7 mouse cellular contexts compared by ENCODE assay signal in the genomic region with DNA sequence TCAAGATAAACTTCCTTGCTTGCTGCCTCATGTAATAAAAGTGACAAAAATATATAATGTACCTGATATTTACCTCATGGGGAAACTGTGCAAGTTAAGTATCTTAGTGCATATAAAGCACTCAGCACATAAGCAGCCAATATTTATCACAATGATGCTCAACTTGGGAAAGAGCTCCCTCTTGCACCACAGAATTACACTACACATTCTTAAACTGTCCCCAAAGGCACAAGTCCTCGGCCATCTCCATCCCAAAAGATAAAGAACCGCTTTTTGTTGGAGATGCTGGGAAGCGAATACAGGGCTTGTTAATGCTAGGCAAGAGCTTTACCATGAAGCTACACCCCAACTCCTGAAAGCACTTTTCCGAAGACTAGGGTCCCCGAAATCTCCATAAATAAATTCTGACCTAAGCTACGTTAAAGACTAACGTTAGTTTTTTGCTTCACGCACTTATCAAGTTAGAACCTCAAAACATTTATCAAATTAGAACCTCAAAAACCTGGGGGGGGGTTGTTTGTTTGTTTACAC. TPM values are rescaled to one million over a fixed set of nuclear protein-coding genes. Genes with fewer than 3 reads are reported as not detected.
DNase-seq lines count a peak whose midpoint lies in the region; TF ChIP-seq lines count a peak whose summit lies in the region.

No protein-coding gene starts in this region.

- H3K4me3 ChIP-seq in cortical plate, adult 2 months (ENCODE audit: insufficient read depth, low read length) = peak overlapping the region; percentile 59
- H3K4me3 ChIP-seq in hindbrain, embryonic 10.5 days = peak overlapping the region; percentile 96
- H3K4me3 ChIP-seq in macrophage (ENCODE audit: inconsistent target) = peak overlapping the region; percentile 98

- H3K4me1 ChIP-seq in cortical plate, adult 2 months (ENCODE audit: control insufficient read depth, insufficient read depth, low read length) = peaks cover 6% of the 10 kb centered on the region
- H3K4me1 ChIP-seq in hindbrain, embryonic 10.5 days (replicated peaks) = peaks cover 35% of the 10 kb centered on the region

- H3K27ac ChIP-seq in cortical plate, adult 2 months (ENCODE audit: insufficient read depth, low read length) = no peak overlapping the region
- peak overlapping the region; percentile 99 for H3K27ac ChIP-seq in hindbrain, embryonic 10.5 days
- peak overlapping the region; percentile 83 for H3K27ac ChIP-seq in macrophage

- TF ChIP-seq CTCF in cortical plate, adult 2 months (IDR thresholded peaks at IDR 0.05; ENCODE audit: extremely low read depth, insufficient read depth, low read length) = 0 out of 2 replicates have a peak, but pooled peaks have one; percentile 9

- TF ChIP-seq POLR2A in cortical plate, adult 2 months (IDR thresholded peaks at IDR 0.05; ENCODE audit: extremely low read depth, insufficient read depth, low read length) = no peak

- peaks cover 85% of the 10 kb centered on the region for H3K79me2 ChIP-seq in macrophage (ENCODE audit: inconsistent target)

- peak; percentile 15 for DNase-seq in thymus, postnatal 14 days
- DNase-seq in thymus, postnatal 10 days (ENCODE audit: low spot score in 2 of 2) = no peak
- DNase-seq in hindbrain, embryonic 10.5 days (ENCODE audit: low spot score) = no peak
- DNase-seq in layer of hippocampus, postnatal 10 days (ENCODE audit: low spot score in 2 of 2) = no peak
- DNase-seq in gastrocnemius, postnatal 14 days = no peak

- WGBS in hindbrain, embryonic 10.5 days = 3% methylated on average over 8 of the region's 8 CpGs
- WGBS in macrophage (ENCODE audit: missing documents) = 2% methylated on average over 8 of the region's 8 CpGs

- no peaks in the 10 kb centered on the region for H3K27me3 ChIP-seq in hindbrain, embryonic 10.5 days (ENCODE audit: insufficient read depth, poor library complexity, severe bottlenecking)

- intact Hi-C loops in gastrocnemius, postnatal 14 days (cut with DNase I; ENCODE audit: low total_unique reads) = no loop called here

- H3K9me3 ChIP-seq in hindbrain, embryonic 10.5 days = no peaks in the 10 kb centered on the region

- peaks cover 17% of the 10 kb centered on the region for H3K36me3 ChIP-seq in hindbrain, embryonic 10.5 days
- H3K36me3 ChIP-seq in macrophage (ENCODE audit: inconsistent target) = peaks cover 13% of the 10 kb centered on the region

RNA-seq across cellular contexts. Expression of gene Uqcrh, which starts 0.7 kb away (rescaled TPM):
- 672 and 678 TPM in 2 replicates for polyA plus RNA-seq in cortical plate, adult 2 months (2012; rRNA removed)
- polyA plus RNA-seq in hindbrain, embryonic 10.5 days (2016; fragmentation: Nextera tagmentation; extraction: Ambion mirVana) = 453 and 461 TPM in 2 replicates
- total RNA-seq in macrophage (2018; cell fraction: chromatin; rRNA removed) = 100 to 1,000 TPM in 3 of 26 experiments, 10 to 100 TPM in 23; 18.2 to 116 (median 63.7) TPM
- total RNA-seq in macrophage (2018; cell fraction: cytosol; rRNA removed) = 100 to 1,000 TPM; 315 to 507 (median 360) TPM
- 100 to 1,000 TPM in 14 of 26 experiments, 10 to 100 TPM in 12; 48.7 to 196 (median 120) TPM for total RNA-seq in macrophage (2018; cell fraction: nucleus; rRNA removed)
- 366 to 481 TPM (median 405 TPM) in 3 replicates for polyA plus RNA-seq in macrophage (2018)
- total RNA-seq in layer of hippocampus, postnatal 10 days (2021) = 100 to 1,000 TPM; 402 to 460 TPM
- total RNA-seq in gastrocnemius, postnatal 14 days (2021) = 100 to 1,000 TPM; 876 to 989 TPM

RNA-seq across cellular contexts. Expression of gene Lrrc41, which starts 0.9 kb away (rescaled TPM):
- 32.3 and 33.7 TPM in 2 replicates for polyA plus RNA-seq in cortical plate, adult 2 months (2012; rRNA removed)
- 68.2 and 78.6 TPM in 2 replicates for polyA plus RNA-seq in hindbrain, embryonic 10.5 days (2016; fragmentation: Nextera tagmentation; extraction: Ambion mirVana)
- 10 to 100 TPM; 10.8 to 46.3 (median 29.9) TPM for total RNA-seq in macrophage (2018; cell fraction: chromatin; rRNA removed)
- 10 to 100 TPM; 31.1 to 55.0 (median 42.0) TPM for total RNA-seq in macrophage (2018; cell fraction: cytosol; rRNA removed)
- total RNA-seq in macrophage (2018; cell fraction: nucleus; rRNA removed) = 10 to 100 TPM; 16.5 to 48.3 (median 32.0) TPM
- 19.7 to 34.0 TPM (median 33.3 TPM) in 3 replicates for polyA plus RNA-seq in macrophage (2018)
- total RNA-seq in layer of hippocampus, postnatal 10 days (2021) = 10 to 100 TPM; 51.9 to 52.8 TPM
- total RNA-seq in gastrocnemius, postnatal 14 days (2021) = 10 to 100 TPM; 19.0 to 25.0 TPM

RNA-seq across cellular contexts. Expression of gene Nsun4, which starts 20.5 kb away (rescaled TPM):
- polyA plus RNA-seq in cortical plate, adult 2 months (2012; rRNA removed) = 8.8 and 9.4 TPM in 2 replicates
- 18.0 and 19.6 TPM in 2 replicates for polyA plus RNA-seq in hindbrain, embryonic 10.5 days (2016; fragmentation: Nextera tagmentation; extraction: Ambion mirVana)
- 10 to 100 TPM in 22 of 26 experiments, 1 to 10 TPM in 4; 5.7 to 46.6 (median 22.5) TPM for total RNA-seq in macrophage (2018; cell fraction: chromatin; rRNA removed)
- total RNA-seq in macrophage (2018; cell fraction: cytosol; rRNA removed) = 10 to 100 TPM in 4 of 26 experiments, 1 to 10 TPM in 22; 3.0 to 11.1 (median 6.2) TPM
- 10 to 100 TPM in 18 of 26 experiments, 1 to 10 TPM in 8; 5.6 to 23.9 (median 15.3) TPM for total RNA-seq in macrophage (2018; cell fraction: nucleus; rRNA removed)
- polyA plus RNA-seq in macrophage (2018) = 4.4 to 6.4 TPM (median 6.0 TPM) in 3 replicates
- 1 to 10 TPM; 8.1 to 8.2 TPM for total RNA-seq in layer of hippocampus, postnatal 10 days (2021)
- 10 to 100 TPM; 12.7 to 13.9 TPM for total RNA-seq in gastrocnemius, postnatal 14 days (2021)

RNA-seq across cellular contexts. Expression of gene Rad54l, which starts 49.3 kb away (rescaled TPM):
- polyA plus RNA-seq in cortical plate, adult 2 months (2012; rRNA removed) = 0.81 and 1.1 TPM in 2 replicates
- 57.3 and 75.4 TPM in 2 replicates for polyA plus RNA-seq in hindbrain, embryonic 10.5 days (2016; fragmentation: Nextera tagmentation; extraction: Ambion mirVana)
- total RNA-seq in macrophage (2018; cell fraction: chromatin; rRNA removed) = 10 to 100 TPM in 20 of 26 experiments, 1 to 10 TPM in 6; 4.4 to 33.6 (median 15.3) TPM
- total RNA-seq in macrophage (2018; cell fraction: cytosol; rRNA removed) = 1 to 10 TPM; 2.1 to 6.7 (median 3.7) TPM
- 10 to 100 TPM in 6 of 26 experiments, 1 to 10 TPM in 20; 2.3 to 50.1 (median 8.6) TPM for total RNA-seq in macrophage (2018; cell fraction: nucleus; rRNA removed)
- polyA plus RNA-seq in macrophage (2018) = 2.2 to 12.5 TPM (median 3.6 TPM) in 3 replicates
- total RNA-seq in layer of hippocampus, postnatal 10 days (2021) = 1 to 10 TPM; 1.6 to 2.1 TPM
- 1 to 10 TPM; 1.8 to 2.2 TPM for total RNA-seq in gastrocnemius, postnatal 14 days (2021)

RNA-seq across cellular contexts. Expression of gene Pomgnt1, which starts 49.4 kb away (rescaled TPM):
- polyA plus RNA-seq in cortical plate, adult 2 months (2012; rRNA removed) = 80.3 and 84.4 TPM in 2 replicates
- polyA plus RNA-seq in hindbrain, embryonic 10.5 days (2016; fragmentation: Nextera tagmentation; extraction: Ambion mirVana) = 51.9 and 55.0 TPM in 2 replicates
- 100 to 1,000 TPM in 1 of 26 experiments, 10 to 100 TPM in 25; 28.5 to 142 (median 57.1) TPM for total RNA-seq in macrophage (2018; cell fraction: chromatin; rRNA removed)
- 10 to 100 TPM; 12.4 to 24.5 (median 19.5) TPM for total RNA-seq in macrophage (2018; cell fraction: cytosol; rRNA removed)
- 10 to 100 TPM; 20.0 to 68.1 (median 34.1) TPM for total RNA-seq in macrophage (2018; cell fraction: nucleus; rRNA removed)
- 16.6 to 29.9 TPM (median 17.1 TPM) in 3 replicates for polyA plus RNA-seq in macrophage (2018)
- 10 to 100 TPM; 72.8 to 76.9 TPM for total RNA-seq in layer of hippocampus, postnatal 10 days (2021)
- total RNA-seq in gastrocnemius, postnatal 14 days (2021) = 10 to 100 TPM; 52.0 to 52.2 TPM
